Mouse (Mus musculus): Measurements from ENCODE around the gene Wdr37.

- no peak for TF ChIP-seq POLR2A (IDR thresholded peaks at IDR 0.05; ENCODE audit: low read depth, low read length)
- TF ChIP-seq CTCF (IDR thresholded peaks at IDR 0.05; ENCODE audit: extremely low read depth, insufficient read depth, insufficient read length, insufficient replicate concordance), result no peak
Observed at GRCm38 (mm10) chr13:8839111-8839510, 32.6 kb downstream of the Wdr37 start.

Data from spleen, adult 2 months (tissue).